Mouse (Mus musculus) stomach, postnatal 0 days (tissue): Measurements from ENCODE around the gene Pdx1.

Experiments used
- CTCF ChIP-seq: IDR thresholded peaks from 2 replicates; pipeline ENCODE4 v1.5.1; 2016; ENCODE audit warnings: antibody characterized with exemption, low read depth, mild to moderate bottlenecking, moderate library complexity
- EP300 ChIP-seq: optimal IDR thresholded peaks from 2 replicates; pipeline ENCODE3; 2016; ENCODE audit warnings: antibody characterized with exemption

DNA sequence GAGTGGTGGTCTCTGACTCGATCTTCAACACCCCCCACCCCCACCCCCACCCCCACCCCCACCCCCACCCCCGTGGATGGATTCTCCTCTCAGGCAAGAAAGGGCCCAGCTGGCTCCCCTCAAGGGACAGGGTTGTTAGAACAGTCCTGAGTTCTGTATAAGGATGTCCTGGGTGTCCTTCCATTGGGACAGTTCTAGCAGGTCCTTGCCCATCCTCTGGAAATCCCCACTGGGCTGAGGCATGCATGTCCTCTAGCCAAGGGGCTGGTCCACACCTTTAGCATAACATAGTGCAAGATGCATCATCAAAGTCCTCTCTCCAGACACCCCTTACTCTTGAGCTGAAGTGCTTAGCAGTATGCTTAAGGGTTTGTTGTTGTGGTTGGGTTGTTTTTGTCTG is 40.0 kb downstream of the Pdx1 start:
- no peak for TF ChIP-seq CTCF
- no peak for TF ChIP-seq EP300
